Mouse (Mus musculus): ENCODE measurements around the gene Fto.

Gene Fto

GRCm38 (mm10) chr8:91611723-91612362, 298.5 kb downstream of the Fto start:
- no peak for DNase-seq (ENCODE audit: low spot score in 2 of 2)

- DNase-seq (ENCODE audit: low spot score in 2 of 2), result no peak
Observed at GRCm38 (mm10) chr8:91612387-91613130, 299.2 kb downstream of the Fto start.

- DNase-seq (ENCODE audit: low spot score in 2 of 2), result no peak
Observed at GRCm38 (mm10) chr8:91613603-91614002, 300.3 kb downstream of the Fto start.

- DNase-seq (ENCODE audit: low spot score in 2 of 2), result no peak
Observed at GRCm38 (mm10) chr8:91615196-91615595, 301.9 kb downstream of the Fto start.

GRCm38 (mm10) chr8:91615781-91616683, 302.7 kb downstream of the Fto start:
- DNase-seq (ENCODE audit: low spot score in 2 of 2), result no peak

GRCm38 (mm10) chr8:91617772-91618171, 304.4 kb downstream of the Fto start:
- DNase-seq (ENCODE audit: low spot score in 2 of 2), result no peak

GRCm38 (mm10) chr8:91622757-91623156, 309.4 kb downstream of the Fto start:
- DNase-seq (ENCODE audit: low spot score in 2 of 2), result no peak

- no peak for DNase-seq (ENCODE audit: low spot score in 2 of 2)
Observed at GRCm38 (mm10) chr8:91625686-91626558, 312.6 kb downstream of the Fto start.

- no peak for DNase-seq (ENCODE audit: low spot score in 2 of 2)
Observed at GRCm38 (mm10) chr8:91629594-91629993, 316.3 kb downstream of the Fto start.

GRCm38 (mm10) chr8:91630320-91631033, 317.2 kb downstream of the Fto start:
- DNase-seq (ENCODE audit: low spot score in 2 of 2), result no peak

GRCm38 (mm10) chr8:91632411-91632810, 319.1 kb downstream of the Fto start:
- no peak for DNase-seq (ENCODE audit: low spot score in 2 of 2)

- no peak for DNase-seq (ENCODE audit: low spot score in 2 of 2)
Observed at GRCm38 (mm10) chr8:91635406-91635805, 322.1 kb downstream of the Fto start.

- DNase-seq (ENCODE audit: low spot score in 2 of 2), result no peak
Observed at GRCm38 (mm10) chr8:91636887-91637286, 323.6 kb downstream of the Fto start.

- DNase-seq (ENCODE audit: low spot score in 2 of 2), result no peak
Observed at GRCm38 (mm10) chr8:91637684-91638083, 324.4 kb downstream of the Fto start.

GRCm38 (mm10) chr8:91638256-91638655, 324.9 kb downstream of the Fto start:
- DNase-seq (ENCODE audit: low spot score in 2 of 2), result no peak

GRCm38 (mm10) chr8:91640471-91640870, 327.1 kb downstream of the Fto start:
- DNase-seq (ENCODE audit: low spot score in 2 of 2), result no peak

- no peak for DNase-seq (ENCODE audit: low spot score in 2 of 2)
Observed at GRCm38 (mm10) chr8:91645484-91645883, 332.2 kb downstream of the Fto start.

GRCm38 (mm10) chr8:91647959-91648358, 334.6 kb downstream of the Fto start:
- no peak for DNase-seq (ENCODE audit: low spot score in 2 of 2)

- DNase-seq (ENCODE audit: low spot score in 2 of 2), result no peak
Observed at GRCm38 (mm10) chr8:91648776-91649175, 335.5 kb downstream of the Fto start.

GRCm38 (mm10) chr8:91653561-91653960, 340.2 kb downstream of the Fto start:
- DNase-seq (ENCODE audit: low spot score in 2 of 2), result no peak

- DNase-seq (ENCODE audit: low spot score in 2 of 2), result no peak
Observed at GRCm38 (mm10) chr8:91657381-91657780, 344.1 kb downstream of the Fto start.
